Mouse (Mus musculus) liver, adult 2 months (tissue): ENCODE measurements at regions not wholly inside any gene's neighbourhood (a gene's known extent, or its start where the extent isn't known, plus 50 kb on each side); places are given as distances from the start of the nearest gene placed in this dataset.

Experiments
- CTCF ChIP-seq: fragments of 200-500 bp; IDR thresholded peaks from 2 replicates; pipeline ENCODE4 v1.5.1; 2011; ENCODE audit warnings: low read depth, low read length, control low read depth
- POLR2A ChIP-seq: fragments of 200-500 bp; IDR thresholded peaks from 2 replicates; pipeline ENCODE4 v1.6.1; 2011; ENCODE audit warnings: low read length, control low read depth; ENCODE audit not compliant: insufficient read depth; ENCODE audit errors: extremely low read depth

DNA sequence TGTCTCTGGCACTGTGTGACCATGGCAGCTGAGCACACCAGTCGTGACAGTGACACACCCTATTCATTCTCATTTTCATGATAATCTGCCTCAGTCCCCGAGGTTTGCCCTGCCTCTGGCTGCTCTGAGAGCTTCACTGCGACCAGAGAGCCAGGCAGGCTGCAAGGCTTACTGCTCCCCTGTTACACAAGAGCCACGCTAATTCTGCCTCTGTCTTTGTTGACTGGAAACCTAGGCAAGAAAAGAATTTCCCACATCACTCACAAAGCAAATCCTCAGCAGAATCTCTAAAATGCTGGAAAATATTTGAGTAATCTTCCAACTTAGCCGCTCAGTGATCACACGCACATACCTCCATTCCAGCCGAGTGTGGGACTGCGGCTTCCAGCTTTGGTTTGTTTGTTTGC is 142.8 kb downstream of the Irs2 start:
- TF ChIP-seq CTCF (no peak), POLR2A (no peak)
